Mouse (Mus musculus): Measurements from ENCODE around the gene Taf5l. TPM values are rescaled to one million over a fixed set of nuclear protein-coding genes. Genes with fewer than 3 reads are reported as not detected.
A peak's percentile ranks its signal among the peaks of the same experiment; 100 is the strongest.
"Not testable (repeated sequence)": the region's sequence is repeated elsewhere in the genome, so short reads cannot be mapped to it uniquely, and the experiment has no call there.

Gene Taf5l
- polyA plus RNA-seq, 1 experiment from 2014 or later = 45.9 TPM

DNA sequence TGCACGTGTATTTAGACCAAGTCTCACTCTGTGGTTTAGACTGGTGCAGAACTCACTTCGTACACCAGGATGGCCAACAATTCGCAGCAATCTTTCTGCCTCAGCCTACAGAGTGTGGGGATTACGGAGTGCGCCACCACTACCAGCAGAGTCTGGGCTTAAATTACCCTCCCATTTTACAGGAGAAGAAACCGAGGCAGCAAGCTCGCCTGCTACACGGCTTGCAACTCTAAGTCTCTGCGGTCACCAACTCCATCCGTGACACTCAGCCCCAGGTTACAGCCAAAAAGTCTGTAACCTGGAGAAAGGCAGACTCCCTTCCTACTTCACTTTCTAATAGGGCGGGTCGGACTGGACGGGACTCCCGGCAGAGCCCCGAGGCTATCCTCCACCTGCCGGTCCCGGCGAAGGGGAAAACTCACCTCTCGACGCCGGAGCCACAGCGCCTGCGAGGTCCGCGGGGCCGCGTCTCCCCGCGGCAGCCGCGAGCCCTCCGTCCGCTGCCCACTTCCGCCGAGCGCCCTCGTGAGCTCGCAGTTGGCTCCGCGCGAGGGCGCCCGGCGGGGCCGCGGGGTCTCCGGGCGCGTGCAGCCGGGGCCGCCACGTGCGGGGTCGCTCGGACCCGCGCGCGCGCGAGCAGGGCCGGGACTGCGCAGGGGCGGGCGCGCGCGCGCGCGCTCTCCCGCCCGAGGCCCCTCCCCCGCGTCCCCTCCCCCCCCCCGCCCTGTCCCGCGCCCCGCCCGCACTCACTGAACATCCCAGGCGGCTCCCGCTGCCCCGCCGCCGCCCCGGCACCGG is 559 bp downstream of the Taf5l start:
- H3K9me3 ChIP-seq (ENCODE audit: control insufficient read depth, low read length) = no peaks in the 10 kb centered on the region
- H3K27ac ChIP-seq (ENCODE audit: low read depth, low read length) = peak overlapping the region; percentile 70
- peaks cover 12% of the 10 kb centered on the region for H3K4me1 ChIP-seq (replicated peaks; ENCODE audit: control insufficient read depth, insufficient read depth, low read length)
- no peaks in the 10 kb centered on the region for H3K27me3 ChIP-seq (ENCODE audit: control insufficient read depth, insufficient read depth, low read length)
- no peaks in the 10 kb centered on the region for H3K36me3 ChIP-seq (ENCODE audit: control insufficient read depth, insufficient read depth, low read length)
- ATAC-seq (replicated peaks; ENCODE audit: low FRiP score) = peak; percentile 80
- DNase-seq (ENCODE audit: low spot score) = no peak
- 1% methylated on average over 45 of the region's 87 CpGs for WGBS
- peak overlapping the region; percentile 82 for H3K9ac ChIP-seq (ENCODE audit: low read length)
- H3K4me3 ChIP-seq (ENCODE audit: low read depth, low read length) = peak overlapping the region; percentile 83
- H3K4me2 ChIP-seq (ENCODE audit: low read depth, low read length, severe bottlenecking) = peak overlapping the region; percentile 68

DNA sequence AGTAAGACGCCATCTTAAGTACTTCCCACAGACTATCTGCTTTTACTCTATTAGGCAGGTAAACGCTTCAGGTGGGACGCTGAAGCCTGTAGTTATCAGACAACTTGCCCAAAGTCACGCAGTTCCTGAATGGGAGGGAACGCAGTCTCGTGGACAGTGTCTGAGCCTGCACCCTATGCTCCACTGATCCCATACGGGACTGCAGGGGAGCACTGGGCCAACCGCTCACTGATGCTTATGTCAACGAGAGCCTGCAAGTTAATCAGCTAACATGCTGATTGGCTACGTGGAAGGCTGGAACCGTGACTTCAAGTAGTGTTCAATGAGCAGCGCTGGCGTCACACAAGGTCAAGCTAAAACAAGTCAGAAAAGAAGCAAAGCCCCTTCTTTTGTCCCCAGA is 1.4 kb downstream of the Taf5l start:
- Histone ChIP-seq H3K9ac (ENCODE audit: low read length) (peak overlapping the region; percentile 82), H3K4me3 (ENCODE audit: low read depth, low read length) (peak overlapping the region; percentile 83), H3K36me3 (ENCODE audit: control insufficient read depth, insufficient read depth, low read length) (no peaks in the 10 kb centered on the region), H3K9me3 (ENCODE audit: control insufficient read depth, low read length) (no peaks in the 10 kb centered on the region), H3K27ac (ENCODE audit: low read depth, low read length) (no peak overlapping the region), H3K4me2 (ENCODE audit: low read depth, low read length, severe bottlenecking) (peak overlapping the region; percentile 68), H3K27me3 (ENCODE audit: control insufficient read depth, insufficient read depth, low read length) (no peaks in the 10 kb centered on the region), H3K4me1 (replicated peaks; ENCODE audit: control insufficient read depth, insufficient read depth, low read length) (peaks cover 12% of the 10 kb centered on the region)
- DNase-seq (ENCODE audit: low spot score) (no peak), ATAC-seq (replicated peaks; ENCODE audit: low FRiP score) (no peak)
- WGBS = 47% methylated on average over 13 of the region's 13 CpGs

DNA sequence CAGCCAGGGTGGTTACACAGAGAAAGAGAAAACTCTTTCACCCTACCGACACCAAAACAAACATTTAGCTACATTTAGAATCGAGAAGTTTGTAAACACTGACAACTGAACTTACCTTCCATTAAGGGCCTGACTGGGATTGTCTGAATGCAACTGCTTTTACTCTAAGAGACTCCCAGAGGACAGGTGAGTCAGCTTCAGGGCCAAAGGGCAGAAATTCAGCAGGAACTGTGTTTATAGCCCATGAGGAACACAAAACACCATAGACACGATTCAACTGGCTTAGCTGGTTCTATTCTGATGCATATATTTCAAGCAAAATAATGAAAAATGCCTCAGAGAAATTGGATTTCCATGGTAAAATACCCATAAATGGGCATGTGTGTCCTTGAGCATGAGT is 6.4 kb downstream of the Taf5l start:
- no peaks in the 10 kb centered on the region for H3K9me3 ChIP-seq (ENCODE audit: control insufficient read depth, low read length)
- H3K9ac ChIP-seq (ENCODE audit: low read length) = no peak overlapping the region
- H3K27me3 ChIP-seq (ENCODE audit: control insufficient read depth, insufficient read depth, low read length) = no peaks in the 10 kb centered on the region
- H3K36me3 ChIP-seq (ENCODE audit: control insufficient read depth, insufficient read depth, low read length) = no peaks in the 10 kb centered on the region
- ATAC-seq (replicated peaks; ENCODE audit: low FRiP score) (no peak), DNase-seq (ENCODE audit: low spot score) (no peak)
- WGBS = 88% methylated on average over 3 of the region's 3 CpGs
- H3K4me1 ChIP-seq (replicated peaks; ENCODE audit: control insufficient read depth, insufficient read depth, low read length) = peaks cover 6% of the 10 kb centered on the region
- H3K4me2 ChIP-seq (ENCODE audit: low read depth, low read length, severe bottlenecking) = no peak overlapping the region
- H3K4me3 ChIP-seq (ENCODE audit: low read depth, low read length) = no peak overlapping the region
- H3K27ac ChIP-seq (ENCODE audit: low read depth, low read length) = no peak overlapping the region

DNA sequence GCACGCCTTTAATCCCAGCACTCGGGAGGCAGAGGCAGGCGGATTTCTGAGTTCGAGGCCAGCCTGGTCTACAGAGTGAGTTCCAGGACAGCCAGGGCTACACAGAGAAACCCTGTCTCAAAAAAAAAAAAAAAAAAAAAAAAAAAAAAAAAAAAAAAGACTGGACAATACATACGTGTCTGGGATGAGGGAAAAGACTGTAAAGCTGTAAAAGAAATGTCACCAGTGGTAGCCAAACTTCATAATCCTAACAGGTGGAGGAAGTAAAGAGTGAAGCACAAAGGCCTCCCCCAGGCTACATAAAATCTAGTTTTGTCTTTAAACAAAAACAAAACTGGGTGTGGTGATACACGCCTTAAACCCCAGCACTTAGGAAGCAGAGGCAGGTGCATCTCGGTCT is 6.9 kb downstream of the Taf5l start:
- H3K27me3 ChIP-seq (ENCODE audit: control insufficient read depth, insufficient read depth, low read length); H3K4me2 ChIP-seq (ENCODE audit: low read depth, low read length, severe bottlenecking); ATAC-seq (replicated peaks; ENCODE audit: low FRiP score); H3K9me3 ChIP-seq (ENCODE audit: control insufficient read depth, low read length); H3K27ac ChIP-seq (ENCODE audit: low read depth, low read length); H3K4me3 ChIP-seq (ENCODE audit: low read depth, low read length); H3K9ac ChIP-seq (ENCODE audit: low read length); H3K4me1 ChIP-seq (replicated peaks; ENCODE audit: control insufficient read depth, insufficient read depth, low read length); DNase-seq (ENCODE audit: low spot score); H3K36me3 ChIP-seq (ENCODE audit: control insufficient read depth, insufficient read depth, low read length): not testable (repeated sequence)
- WGBS = 92% methylated on average over 7 of the region's 7 CpGs

DNA sequence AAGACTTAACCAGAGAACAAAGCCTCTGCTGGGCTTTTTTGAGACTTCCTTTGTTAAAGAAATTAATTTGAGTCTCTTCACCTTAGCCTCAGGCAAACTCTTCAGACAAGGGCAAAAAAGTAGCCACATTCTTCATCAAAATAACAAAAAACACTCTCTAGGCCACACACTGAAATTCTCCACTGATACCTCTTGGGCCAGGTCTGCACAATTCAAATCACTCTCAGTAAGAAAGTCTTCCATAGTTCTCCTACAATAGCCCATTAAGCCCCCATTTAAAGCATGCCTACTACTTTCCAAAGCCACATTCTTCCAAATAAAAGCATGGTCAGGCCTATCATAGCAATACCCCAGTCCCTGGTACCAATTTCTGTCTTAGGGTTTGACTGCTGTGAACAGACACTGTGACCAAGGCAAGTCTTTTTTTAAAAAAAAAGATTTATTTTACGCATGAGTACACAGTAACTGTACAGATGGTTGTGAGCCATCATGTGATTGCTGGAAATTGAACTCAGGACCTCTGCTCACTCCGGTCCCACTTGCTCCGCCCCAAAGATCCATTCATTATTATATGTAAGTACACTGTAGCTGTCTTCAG is 9.1 kb downstream of the Taf5l start:
- no peak for ATAC-seq (replicated peaks; ENCODE audit: low FRiP score)
- Histone ChIP-seq H3K27ac (ENCODE audit: low read depth, low read length) (no peak overlapping the region), H3K36me3 (ENCODE audit: control insufficient read depth, insufficient read depth, low read length) (no peaks in the 10 kb centered on the region; the same call in 1 of the 2 replicates), H3K9me3 (ENCODE audit: control insufficient read depth, low read length) (no peaks in the 10 kb centered on the region), H3K4me2 (ENCODE audit: low read depth, low read length, severe bottlenecking) (no peak overlapping the region), H3K9ac (ENCODE audit: low read length) (no peak overlapping the region), H3K4me3 (ENCODE audit: low read depth, low read length) (no peak overlapping the region), H3K4me1 (replicated peaks; ENCODE audit: control insufficient read depth, insufficient read depth, low read length) (no peaks in the 10 kb centered on the region), H3K27me3 (ENCODE audit: control insufficient read depth, insufficient read depth, low read length) (no peaks in the 10 kb centered on the region)
- WGBS = 94% methylated on average over 3 of the region's 3 CpGs
- DNase-seq (ENCODE audit: low spot score) = no peak

DNA sequence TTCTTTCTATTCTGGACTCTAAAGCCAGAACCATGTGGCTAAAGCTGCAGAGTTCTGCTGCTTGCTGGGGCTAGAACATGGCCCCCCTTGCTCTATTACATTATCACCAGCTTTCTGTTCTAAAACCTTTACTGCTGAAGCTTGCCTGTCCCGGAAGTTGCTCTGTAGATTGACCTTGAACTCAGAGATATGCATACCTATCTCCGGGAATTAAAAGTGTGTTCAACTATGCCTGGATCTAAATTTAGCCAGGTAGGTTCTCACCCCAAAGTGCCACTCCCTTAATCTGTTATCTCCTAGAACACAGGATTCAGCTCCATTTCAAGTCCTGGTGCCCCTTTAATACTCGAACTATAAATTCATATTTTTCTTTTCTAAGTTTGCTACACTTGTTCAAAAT is 9.6 kb downstream of the Taf5l start:
- Histone ChIP-seq H3K4me1 (replicated peaks; ENCODE audit: control insufficient read depth, insufficient read depth, low read length) (no peaks in the 10 kb centered on the region), H3K9me3 (ENCODE audit: control insufficient read depth, low read length) (no peaks in the 10 kb centered on the region), H3K36me3 (ENCODE audit: control insufficient read depth, insufficient read depth, low read length) (no peaks in the 10 kb centered on the region; the same call in 1 of the 2 replicates), H3K4me2 (ENCODE audit: low read depth, low read length, severe bottlenecking) (no peak overlapping the region), H3K27ac (ENCODE audit: low read depth, low read length) (no peak overlapping the region), H3K9ac (ENCODE audit: low read length) (no peak overlapping the region), H3K27me3 (ENCODE audit: control insufficient read depth, insufficient read depth, low read length) (no peaks in the 10 kb centered on the region), H3K4me3 (ENCODE audit: low read depth, low read length) (no peak overlapping the region)
- 90% methylated on average over 3 of the region's 3 CpGs for WGBS
- DNase-seq (ENCODE audit: low spot score) (no peak), ATAC-seq (replicated peaks; ENCODE audit: low FRiP score) (no peak)

DNA sequence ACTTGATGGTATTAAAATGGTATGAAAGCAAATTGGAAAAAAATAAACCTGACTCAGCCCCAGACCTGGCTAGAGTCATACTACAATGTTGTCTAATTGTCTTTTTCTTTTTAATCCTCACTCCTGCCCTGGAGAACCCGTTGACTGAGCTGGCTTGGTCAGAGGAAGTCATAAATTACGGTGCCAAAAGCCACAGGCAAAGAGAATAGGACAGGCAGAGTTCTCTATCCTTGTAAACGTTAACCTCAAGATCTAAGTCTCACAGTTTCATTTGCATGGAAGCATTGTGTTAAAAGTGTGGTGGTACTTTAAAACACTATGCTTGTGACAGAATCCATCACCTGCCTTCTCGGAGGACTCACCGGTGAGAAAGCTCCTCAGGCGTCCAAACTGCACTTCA is 13.4 kb downstream of the Taf5l start:
- DNase-seq (ENCODE audit: low spot score) (no peak), ATAC-seq (replicated peaks; ENCODE audit: low FRiP score) (no peak)
- Histone ChIP-seq H3K4me2 (ENCODE audit: low read depth, low read length, severe bottlenecking) (no peak overlapping the region), H3K9me3 (ENCODE audit: control insufficient read depth, low read length) (no peaks in the 10 kb centered on the region), H3K9ac (ENCODE audit: low read length) (no peak overlapping the region), H3K27me3 (ENCODE audit: control insufficient read depth, insufficient read depth, low read length) (no peaks in the 10 kb centered on the region), H3K36me3 (ENCODE audit: control insufficient read depth, insufficient read depth, low read length) (no peaks in the 10 kb centered on the region; the same call in 1 of the 2 replicates), H3K4me1 (replicated peaks; ENCODE audit: control insufficient read depth, insufficient read depth, low read length) (no peaks in the 10 kb centered on the region), H3K4me3 (ENCODE audit: low read depth, low read length) (no peak overlapping the region), H3K27ac (ENCODE audit: low read depth, low read length) (no peak overlapping the region)
- 93% methylated on average over 6 of the region's 6 CpGs for WGBS

DNA sequence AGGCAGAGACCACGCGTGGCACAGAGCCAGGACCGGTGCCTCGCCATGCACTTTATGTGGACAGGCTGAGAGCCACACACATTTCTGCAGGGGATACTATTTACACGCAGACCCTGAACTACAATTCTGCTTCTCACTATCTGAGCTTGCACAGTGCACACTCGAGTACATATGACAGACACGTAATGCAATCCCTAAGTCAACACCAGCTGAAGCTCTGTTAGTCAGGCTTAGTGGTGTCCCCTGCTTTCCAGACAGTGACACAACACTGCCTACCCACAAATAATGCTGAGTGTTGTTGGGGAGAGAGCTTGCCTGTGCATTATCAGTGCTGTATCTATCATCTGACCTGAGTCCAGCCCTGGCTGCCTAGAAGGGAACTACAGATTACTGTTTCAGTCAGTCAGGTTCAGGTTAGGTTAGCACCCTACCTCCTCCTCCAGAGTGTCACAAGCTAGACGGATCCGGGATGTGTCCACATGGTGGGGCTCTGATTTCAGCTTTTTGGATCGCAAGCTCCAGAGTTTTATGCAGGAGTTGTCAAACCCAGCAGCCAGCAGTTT is 18.6 kb downstream of the Taf5l start:
- H3K4me1 ChIP-seq (replicated peaks; ENCODE audit: control insufficient read depth, insufficient read depth, low read length) = no peaks in the 10 kb centered on the region
- WGBS = 95% methylated on average over 10 of the region's 10 CpGs
- DNase-seq (ENCODE audit: low spot score) = no peak
- no peaks in the 10 kb centered on the region for H3K36me3 ChIP-seq (ENCODE audit: control insufficient read depth, insufficient read depth, low read length)
- H3K4me2 ChIP-seq (ENCODE audit: low read depth, low read length, severe bottlenecking) = no peak overlapping the region
- no peak overlapping the region for H3K4me3 ChIP-seq (ENCODE audit: low read depth, low read length)
- H3K9me3 ChIP-seq (ENCODE audit: control insufficient read depth, low read length) = no peaks in the 10 kb centered on the region
- ATAC-seq (replicated peaks; ENCODE audit: low FRiP score) = no peak
- no peaks in the 10 kb centered on the region for H3K27me3 ChIP-seq (ENCODE audit: control insufficient read depth, insufficient read depth, low read length)
- no peak overlapping the region for H3K27ac ChIP-seq (ENCODE audit: low read depth, low read length)
- H3K9ac ChIP-seq (ENCODE audit: low read length) = no peak overlapping the region
